Mouse (Mus musculus) bone marrow macrophage, adult 2 months (primary cell): ENCODE data around the gene Olfr215.

Experiments
- CTCF ChIP-seq: IDR thresholded peaks from 2 replicates; pipeline ENCODE4 v1.5.1; 2012; ENCODE audit warnings: low read depth, mild to moderate bottlenecking, low read length, moderate library complexity
- POLR2A ChIP-seq: IDR thresholded peaks from 2 replicates; pipeline ENCODE4 v1.6.1; 2012; ENCODE audit warnings: mild to moderate bottlenecking, low read depth, low read length, borderline replicate concordance

GRCm38 (mm10) chr6:116569834-116570233 lies 14.2 kb downstream of the Olfr215 start:
- TF ChIP-seq CTCF (no peak), POLR2A (no peak)
